Mouse (Mus musculus): Measurements from ENCODE around the gene Tmem44. TPM values are rescaled to one million over a fixed set of nuclear protein-coding genes. Genes with fewer than 3 reads are reported as not detected.

Gene Tmem44
- polyA plus RNA-seq (2014; fragmentation: Illumina TruSeq; extraction: RNeasy Lipid Tissue Mini Kit (QIAGEN cat#74804); ENCODE audit: low replicate concordance), result 0.52 TPM

DNA sequence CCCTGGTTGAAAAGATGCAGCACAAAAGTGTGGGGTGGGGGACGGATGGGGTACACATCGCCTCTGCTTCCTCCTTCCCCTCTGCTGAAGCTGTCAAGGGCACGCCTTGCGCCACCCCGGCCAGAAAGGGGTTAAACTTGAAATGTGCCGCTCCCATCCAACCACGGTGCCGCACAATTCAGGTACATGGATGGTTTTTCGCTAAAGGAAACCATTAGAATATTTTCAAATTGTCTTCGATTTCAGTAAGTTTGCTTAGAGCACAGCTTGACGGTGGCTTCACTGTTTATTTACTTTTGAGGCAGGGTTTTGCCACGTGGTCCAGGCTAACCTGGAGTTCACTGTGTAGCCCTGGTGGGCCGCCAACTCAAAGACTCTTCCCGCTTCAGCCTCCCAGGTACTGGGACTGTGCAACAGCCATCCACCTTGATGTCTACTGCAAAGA lies at the start of gene Tmem44:
TSS of gene Tmem44 (minus strand) at position 95 of the 445 bp plus-strand sequence.

GRCm38 (mm10) chr16:30599491-30600268 lies 49.0 kb upstream of the Tmem44 start, which contains the start of gene Fam43a:
Gene Fam43a (plus strand): TSS chr16:30599723.

DNA sequence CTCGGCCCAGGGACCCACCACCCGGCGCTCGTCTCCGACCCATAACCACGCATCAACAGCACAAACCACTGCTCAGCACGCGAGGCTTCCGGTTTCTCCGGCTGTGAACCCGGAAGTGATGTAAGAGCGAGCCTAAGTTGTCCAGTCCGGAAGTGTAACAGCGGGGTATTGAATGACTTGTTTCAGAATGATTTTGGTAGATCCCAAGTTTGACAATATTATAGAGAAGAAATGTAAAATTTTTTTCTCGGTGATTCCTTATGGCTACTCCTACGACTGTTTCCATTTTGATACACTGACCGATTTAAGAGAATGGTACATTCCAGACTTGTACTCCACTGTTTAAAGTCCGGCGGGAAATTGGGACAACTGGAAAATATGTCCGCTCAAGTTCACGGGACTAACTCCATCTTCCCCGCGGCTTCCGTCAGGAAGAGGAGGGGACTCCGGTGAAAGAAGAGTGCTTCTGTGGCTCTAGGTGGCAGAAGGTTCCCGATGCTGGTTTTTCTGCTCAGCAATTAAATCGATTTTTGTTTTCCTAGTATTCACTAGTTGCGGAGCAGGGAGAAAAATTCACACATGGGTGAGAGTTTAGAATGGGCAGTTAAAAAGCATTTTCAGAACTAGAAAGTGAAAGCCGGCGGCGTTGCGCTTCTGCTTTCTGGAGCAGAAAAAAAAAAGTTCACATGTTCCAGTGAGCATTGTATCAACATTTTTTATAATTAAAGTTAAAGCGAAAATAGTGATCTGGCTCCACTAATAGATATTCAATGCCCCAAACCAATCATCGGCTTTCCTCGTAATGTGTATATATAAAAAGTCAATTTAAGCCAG lies 37.1 kb upstream of the Tmem44 start, which contains the start of gene Lsg1:
TSS of gene Lsg1 (minus strand) at position 99 of the 834 bp plus-strand sequence.

Other genes starting within 250 kb of the Tmem44 start
- gene Gp5, start 240.1 kb downstream of the Tmem44 start, polyA plus RNA-seq (2014; fragmentation: Illumina TruSeq; extraction: RNeasy Lipid Tissue Mini Kit (QIAGEN cat#74804); ENCODE audit: low replicate concordance), result not detected
- gene Atp13a3, start 144.9 kb downstream of the Tmem44 start, polyA plus RNA-seq (2014; fragmentation: Illumina TruSeq; extraction: RNeasy Lipid Tissue Mini Kit (QIAGEN cat#74804); ENCODE audit: low replicate concordance), result 115 TPM
- 11.6 TPM for gene Lsg1, start 36.8 kb upstream of the Tmem44 start, polyA plus RNA-seq (2014; fragmentation: Illumina TruSeq; extraction: RNeasy Lipid Tissue Mini Kit (QIAGEN cat#74804); ENCODE audit: low replicate concordance)
- gene Fam43a, start 48.9 kb upstream of the Tmem44 start, polyA plus RNA-seq (2014; fragmentation: Illumina TruSeq; extraction: RNeasy Lipid Tissue Mini Kit (QIAGEN cat#74804); ENCODE audit: low replicate concordance), result 2.2 TPM